Mouse (Mus musculus): ENCODE results near the gene Upf1. TPM values are rescaled to one million over a fixed set of nuclear protein-coding genes. Genes with fewer than 3 reads are reported as not detected.

The Upf1 gene
- polyA plus RNA-seq, 1 experiment, result 39.1 TPM

GRCm38 (mm10) chr8:70380069-70380468 lies 27.0 kb upstream of the Upf1 start:
- no peak overlapping the region for H3K4me3 ChIP-seq (replicated peaks; ENCODE audit: control insufficient read depth, low read depth, low read length)
- no peaks in the 10 kb centered on the region for H3K4me1 ChIP-seq (ENCODE audit: control insufficient read depth, insufficient read depth, low read length)
- 78% methylated on average over 12 of the region's 12 CpGs for WGBS
- no peak overlapping the region for H3K27ac ChIP-seq (ENCODE audit: control insufficient read depth, insufficient read depth, low read depth, low read length, poor library complexity)
- TF ChIP-seq POLR2A (IDR thresholded peaks at IDR 0.05; ENCODE audit: borderline replicate concordance, control insufficient read depth, low read depth, low read length), result no peak
- no peak for TF ChIP-seq CTCF (IDR thresholded peaks at IDR 0.05; ENCODE audit: control insufficient read depth, insufficient read depth, low read length)

- TF ChIP-seq CTCF (IDR thresholded peaks at IDR 0.05; ENCODE audit: control insufficient read depth, insufficient read depth, low read length) (peak; percentile 8; the same call in 1 of the 2 replicates), POLR2A (IDR thresholded peaks at IDR 0.05; ENCODE audit: borderline replicate concordance, control insufficient read depth, low read depth, low read length) (no peak)
- Histone ChIP-seq H3K27ac (ENCODE audit: control insufficient read depth, insufficient read depth, low read depth, low read length, poor library complexity) (no peak overlapping the region), H3K4me1 (ENCODE audit: control insufficient read depth, insufficient read depth, low read length) (no peaks in the 10 kb centered on the region; the same call in 1 of the 2 replicates), H3K4me3 (replicated peaks; ENCODE audit: control insufficient read depth, low read depth, low read length) (no peak overlapping the region)
- 10% methylated on average over 15 of the region's 15 CpGs for WGBS
Measured at GRCm38 (mm10) chr8:70377049-70377448, 24.0 kb upstream of the Upf1 start.

- 7% methylated on average over 37 of the region's 37 CpGs for WGBS
- no peak for TF ChIP-seq CTCF (IDR thresholded peaks at IDR 0.05; ENCODE audit: control insufficient read depth, insufficient read depth, low read length)
- no peak for TF ChIP-seq POLR2A (IDR thresholded peaks at IDR 0.05; ENCODE audit: borderline replicate concordance, control insufficient read depth, low read depth, low read length)
- Histone ChIP-seq H3K4me3 (replicated peaks; ENCODE audit: control insufficient read depth, low read depth, low read length) (no peak overlapping the region), H3K27ac (ENCODE audit: control insufficient read depth, insufficient read depth, low read depth, low read length, poor library complexity) (no peak overlapping the region), H3K4me1 (ENCODE audit: control insufficient read depth, insufficient read depth, low read length) (no peaks in the 10 kb centered on the region; the same call in 1 of the 2 replicates)
Measured at GRCm38 (mm10) chr8:70376275-70376741, 23.2 kb upstream of the Upf1 start.

- no peak overlapping the region for H3K4me3 ChIP-seq (replicated peaks; ENCODE audit: control insufficient read depth, low read depth, low read length)
- 3% methylated on average over 35 of the region's 35 CpGs for WGBS
- no peak for TF ChIP-seq POLR2A (IDR thresholded peaks at IDR 0.05; ENCODE audit: borderline replicate concordance, control insufficient read depth, low read depth, low read length)
- no peak for TF ChIP-seq CTCF (IDR thresholded peaks at IDR 0.05; ENCODE audit: control insufficient read depth, insufficient read depth, low read length)
- no peak overlapping the region for H3K27ac ChIP-seq (ENCODE audit: control insufficient read depth, insufficient read depth, low read depth, low read length, poor library complexity)
- H3K4me1 ChIP-seq (ENCODE audit: control insufficient read depth, insufficient read depth, low read length), result no peaks in the 10 kb centered on the region; the same call in 1 of the 2 replicates
Measured at GRCm38 (mm10) chr8:70375212-70375859, 22.3 kb upstream of the Upf1 start.

- WGBS, result under 1% methylated on average over 53 of the region's 53 CpGs
- TF ChIP-seq CTCF (IDR thresholded peaks at IDR 0.05; ENCODE audit: control insufficient read depth, insufficient read depth, low read length), result no peak
- TF ChIP-seq POLR2A (IDR thresholded peaks at IDR 0.05; ENCODE audit: borderline replicate concordance, control insufficient read depth, low read depth, low read length), result 0 out of 2 replicates have a peak, but pooled peaks have one; percentile 9
- Histone ChIP-seq H3K4me1 (ENCODE audit: control insufficient read depth, insufficient read depth, low read length) (no peaks in the 10 kb centered on the region; the same call in 1 of the 2 replicates), H3K27ac (ENCODE audit: control insufficient read depth, insufficient read depth, low read depth, low read length, poor library complexity) (no peak overlapping the region; the same call in 1 of the 2 replicates), H3K4me3 (replicated peaks; ENCODE audit: control insufficient read depth, low read depth, low read length) (peak overlapping the region; percentile 37)
Measured at GRCm38 (mm10) chr8:70374318-70374927, 21.3 kb upstream of the Upf1 start.

- Histone ChIP-seq H3K27ac (ENCODE audit: control insufficient read depth, insufficient read depth, low read depth, low read length, poor library complexity) (no peak within 1 kb of the TSS; the same call in 1 of the 2 replicates), H3K4me1 (ENCODE audit: control insufficient read depth, insufficient read depth, low read length) (no peaks in the 10 kb centered on the region; the same call in 1 of the 2 replicates), H3K4me3 (replicated peaks; ENCODE audit: control insufficient read depth, low read depth, low read length) (peak within 1 kb of the TSS; percentile 37)
- TF ChIP-seq CTCF (IDR thresholded peaks at IDR 0.05; ENCODE audit: control insufficient read depth, insufficient read depth, low read length) (no peak), POLR2A (IDR thresholded peaks at IDR 0.05; ENCODE audit: borderline replicate concordance, control insufficient read depth, low read depth, low read length) (no peak)
- WGBS, result 7% methylated on average over 47 of the region's 47 CpGs
Measured at GRCm38 (mm10) chr8:70373397-70374317, 20.6 kb upstream of the Upf1 start, which contains the start of gene Comp. Gene Comp, plus strand, starts transcription at chr8:70373558.

GRCm38 (mm10) chr8:70371951-70372350 lies 18.9 kb upstream of the Upf1 start:
- WGBS, result 70% methylated on average over 6 of the region's 6 CpGs
- no peak overlapping the region for H3K4me3 ChIP-seq (replicated peaks; ENCODE audit: control insufficient read depth, low read depth, low read length)
- H3K27ac ChIP-seq (ENCODE audit: control insufficient read depth, insufficient read depth, low read depth, low read length, poor library complexity), result no peak overlapping the region; the same call in 1 of the 2 replicates
- H3K4me1 ChIP-seq (ENCODE audit: control insufficient read depth, insufficient read depth, low read length), result no peaks in the 10 kb centered on the region; the same call in 1 of the 2 replicates
- TF ChIP-seq CTCF (IDR thresholded peaks at IDR 0.05; ENCODE audit: control insufficient read depth, insufficient read depth, low read length), result no peak
- TF ChIP-seq POLR2A (IDR thresholded peaks at IDR 0.05; ENCODE audit: borderline replicate concordance, control insufficient read depth, low read depth, low read length), result no peak
